Mouse (Mus musculus) ES-Bruce4 (cell line): ENCODE data around the gene Mast4.

ENCODE experiments used
- CTCF ChIP-seq: IDR thresholded peaks from one replicate; pipeline ENCODE4 v1.8.1; 2011; ENCODE audit warnings: low read depth, low read length
- EP300 ChIP-seq: IDR thresholded peaks from 2 replicates; pipeline ENCODE4 v1.6.1; 2011; ENCODE audit warnings: low read depth, low read length; ENCODE audit not compliant: insufficient read depth

- TF ChIP-seq CTCF (no peak), EP300 (no peak)
These were observed 49.3 kb downstream of the Mast4 start for GRCm38 (mm10) chr13:103285036-103285435.
